Mouse (Mus musculus) lung, adult 18-20 months (tissue): Measurements from ENCODE around the gene Hscb.
A peak's percentile ranks its signal among the peaks of the same experiment; 100 is the strongest.
"Not testable (repeated sequence)": the region's sequence is repeated elsewhere in the genome, so short reads cannot be mapped to it uniquely, and the experiment has no call there.

ENCODE experiments used
- DNase-seq, 2 experiments: peaks; one replicate each; pipeline ENCODE4 v3.0.0; 2022; ENCODE audit warnings: mixed read lengths in 2 of 2

Gene Hscb

GRCm38 (mm10) chr5:110839678-110840365 lies at the start of gene Hscb, which contains the start of gene Chek2:
Hscb (minus strand) TSS chr5:110839777.
Chek2 (plus strand) TSS chr5:110839979.
- DNase-seq, result peak; percentile 99

- DNase-seq, result no peak
Observed at GRCm38 (mm10) chr5:110888596-110888995, 49.0 kb upstream of the Hscb start.

- peak; percentile 77 to 84 for DNase-seq
Observed at GRCm38 (mm10) chr5:110879584-110880374, 40.2 kb upstream of the Hscb start, which contains the start of gene Ttc28. Ttc28 (plus strand) TSS chr5:110879803.

GRCm38 (mm10) chr5:110879042-110879441 lies 39.5 kb upstream of the Hscb start:
- no peak for DNase-seq

- DNase-seq, result not testable (repeated sequence)
Observed at GRCm38 (mm10) chr5:110878526-110878925, 38.9 kb upstream of the Hscb start.

GRCm38 (mm10) chr5:110877666-110878505 lies 38.3 kb upstream of the Hscb start:
- no peak for DNase-seq

- no peak for DNase-seq
Observed at GRCm38 (mm10) chr5:110875286-110875685, 35.7 kb upstream of the Hscb start.

- DNase-seq, result no peak
Observed at GRCm38 (mm10) chr5:110874711-110875110, 35.1 kb upstream of the Hscb start.

GRCm38 (mm10) chr5:110873160-110873559 lies 33.6 kb upstream of the Hscb start:
- DNase-seq, result no peak

- DNase-seq, result peak in 1 of 2 experiments; percentile 16
Observed at GRCm38 (mm10) chr5:110869242-110869669, 29.7 kb upstream of the Hscb start.

GRCm38 (mm10) chr5:110868460-110868859 lies 28.9 kb upstream of the Hscb start:
- DNase-seq, result no peak

GRCm38 (mm10) chr5:110860445-110860844 lies 20.9 kb upstream of the Hscb start:
- DNase-seq, result no peak

GRCm38 (mm10) chr5:110859013-110859650 lies 19.6 kb upstream of the Hscb start:
- peak; percentile 68 to 77 for DNase-seq

GRCm38 (mm10) chr5:110857091-110857490 lies 17.5 kb upstream of the Hscb start:
- DNase-seq, result no peak

- no peak for DNase-seq
Observed at GRCm38 (mm10) chr5:110852990-110853389, 13.4 kb upstream of the Hscb start.

GRCm38 (mm10) chr5:110841046-110841862 lies 1.7 kb upstream of the Hscb start:
- no peak for DNase-seq

- peak; percentile 46 to 58 for DNase-seq
Observed at GRCm38 (mm10) chr5:110840465-110840864, 888 bp upstream of the Hscb start.

- DNase-seq, result no peak
Observed at GRCm38 (mm10) chr5:110839038-110839677, 419 bp downstream of the Hscb start.

GRCm38 (mm10) chr5:110838016-110838415 lies 1.6 kb downstream of the Hscb start:
- DNase-seq, result not testable (repeated sequence)

- DNase-seq, result peak; percentile 75 to 84
Observed at GRCm38 (mm10) chr5:110835959-110836358, 3.6 kb downstream of the Hscb start.
